Mouse (Mus musculus) intestine, embryonic 14.5 days (tissue): ENCODE results near the gene Slirp. TPM values are rescaled to one million over a fixed set of nuclear protein-coding genes. Genes with fewer than 3 reads are reported as not detected.
A peak's percentile ranks its signal among the peaks of the same experiment; 100 is the strongest.

Source experiments
- ATAC-seq: fragments of 200-750 bp; cut with Nextera tagmentation; replicated peaks from 2 replicates; pipeline ENCODE4 v1.8.0; 2017; ENCODE audit warnings: low read depth, moderate number of reproducible peaks, moderate TSS enrichment, moderate library complexity; ENCODE audit not compliant: low FRiP score, low TSS enrichment
- DNase-seq: peaks from one replicate; pipeline ENCODE4 v3.0.0-alpha.2; 2018; ENCODE audit warnings: low spot score
- H3K27ac ChIP-seq: fragments of 300-500 bp; sonication (generic); 2 replicates; pipeline ENCODE4 v1.5.1; 2014; ENCODE audit warnings: low read depth, mild to moderate bottlenecking, control low read depth
- H3K27me3 ChIP-seq: fragments of 300-500 bp; sonication (generic); replicated peaks from 2 replicates; pipeline ENCODE4 v1.6.1; 2014; ENCODE audit warnings: low read length, control low read depth; ENCODE audit not compliant: control insufficient read depth, insufficient read depth
- H3K36me3 ChIP-seq: fragments of 300-500 bp; sonication (generic); 2 replicates; pipeline ENCODE4 v1.6.1; 2014; ENCODE audit warnings: low read length, control low read depth; ENCODE audit not compliant: control insufficient read depth, insufficient read depth
- H3K4me1 ChIP-seq: fragments of 300-500 bp; sonication (generic); replicated peaks from 2 replicates; pipeline ENCODE4 v1.6.1; 2014; ENCODE audit warnings: low read length, control low read depth, mixed read lengths; ENCODE audit not compliant: control insufficient read depth, insufficient read depth
- H3K4me2 ChIP-seq: fragments of 300-500 bp; sonication (generic); 2 replicates; pipeline ENCODE4 v1.6.1; 2014; ENCODE audit warnings: low read length
- H3K4me3 ChIP-seq: fragments of 300-500 bp; sonication (generic); 2 replicates; pipeline ENCODE4 v1.5.1; 2014; ENCODE audit warnings: low read depth, low read length, control low read depth, mixed read lengths
- H3K9ac ChIP-seq: fragments of 300-500 bp; sonication (generic); 2 replicates; pipeline ENCODE4 v1.6.1; 2014; ENCODE audit warnings: mild to moderate bottlenecking, low read length
- H3K9me3 ChIP-seq: fragments of 300-500 bp; sonication (generic); 2 replicates; pipeline ENCODE4 v1.6.1; 2016; ENCODE audit warnings: low read length, control low read depth; ENCODE audit not compliant: control insufficient read depth
- WGBS: fragments of 180-500 bp; shearing (Covaris S2); extraction: QIAGEN DNeasy Blood & Tissue Kit; methylation state at CpG from one replicate; pipeline ENCODE4 v1.1.7; 2014; 5-methylcytosine and 5-hydroxymethylcytosine counted together
- polyA plus RNA-seq: library from polyadenylated mRNA; unstranded; fragments of >200 nt; fragmentation: Nextera tagmentation; extraction: Ambion mirVana; gene quantifications from 2 replicates; pipeline ENCODE4 v1.2.1, GENCODE M21; 2014

Gene Slirp
- 286 and 300 TPM in 2 replicates for polyA plus RNA-seq

DNA sequence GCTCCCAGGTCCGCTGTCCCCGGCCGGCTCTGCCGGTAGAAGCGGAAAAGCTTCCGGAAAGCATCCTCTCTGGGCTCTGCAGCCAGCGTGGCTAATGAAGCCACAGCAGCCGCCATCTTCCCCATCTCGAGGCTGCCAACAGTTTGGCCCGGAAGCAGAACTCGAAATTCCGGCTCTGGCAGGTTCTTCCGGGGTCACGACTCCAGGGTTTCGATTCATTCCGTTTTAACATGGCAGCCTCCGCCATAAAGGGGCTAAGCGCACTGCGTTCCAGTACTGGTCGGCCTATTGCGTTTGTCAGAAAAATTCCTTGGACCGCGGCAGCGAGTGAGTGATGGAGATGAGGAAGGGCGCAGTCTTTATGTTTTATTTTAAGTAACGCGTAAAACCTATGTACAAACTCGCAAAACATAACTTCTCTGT lies at the start of gene Slirp, which contains the start of gene Alkbh1:
Slirp (plus strand) TSS at position 197 of the 423 bp plus-strand sequence.
Alkbh1 (minus strand) TSS at position 318 of the 423 bp plus-strand sequence.
- peak within 1 kb of the TSS; percentile 88 for H3K27ac ChIP-seq
- DNase-seq = peak; percentile 94
- peak within 1 kb of the TSS; percentile 99 for H3K4me3 ChIP-seq
- ATAC-seq = peak; percentile 94
- under 1% methylated on average over 28 of the region's 28 CpGs for WGBS
- H3K4me1 ChIP-seq = peaks cover 8% of the 10 kb centered on the region; the same call in 1 of the 2 replicates
- peaks cover 55% of the 10 kb centered on the region for H3K36me3 ChIP-seq
- H3K4me2 ChIP-seq = peak within 1 kb of the TSS; percentile 93
- H3K9ac ChIP-seq = peak within 1 kb of the TSS; percentile 99
- H3K9me3 ChIP-seq = no peaks in the 10 kb centered on the region
- no peaks in the 10 kb centered on the region for H3K27me3 ChIP-seq

DNA sequence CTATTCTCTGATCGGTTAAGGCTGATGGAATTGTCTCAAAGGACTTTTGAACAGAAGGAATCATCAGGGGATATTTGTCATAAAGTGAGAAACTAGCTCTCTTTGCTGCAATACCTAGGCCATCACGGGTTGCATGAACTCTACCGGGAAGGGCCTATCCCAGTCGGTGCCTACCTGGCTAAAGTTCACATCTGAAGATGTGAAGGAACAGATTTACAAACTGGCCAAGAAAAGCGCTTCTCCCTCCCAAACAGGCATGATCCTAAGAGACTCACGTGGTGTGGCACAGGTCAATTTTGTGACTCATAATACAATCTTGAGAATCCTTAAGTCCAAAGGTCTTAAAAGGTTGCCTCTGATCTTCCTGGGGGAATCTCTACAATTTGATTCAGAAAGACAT lies 49.4 kb upstream of the Slirp start:
- no peak overlapping the region for H3K4me3 ChIP-seq
- H3K4me1 ChIP-seq = no peaks in the 10 kb centered on the region
- 83% methylated on average over 6 of the region's 6 CpGs for WGBS
- no peak overlapping the region for H3K27ac ChIP-seq
- no peak for ATAC-seq
- H3K27me3 ChIP-seq = no peaks in the 10 kb centered on the region
- no peaks in the 10 kb centered on the region for H3K9me3 ChIP-seq
- no peak overlapping the region for H3K9ac ChIP-seq
- DNase-seq = no peak
- no peak overlapping the region for H3K4me2 ChIP-seq
- H3K36me3 ChIP-seq = no peaks in the 10 kb centered on the region

DNA sequence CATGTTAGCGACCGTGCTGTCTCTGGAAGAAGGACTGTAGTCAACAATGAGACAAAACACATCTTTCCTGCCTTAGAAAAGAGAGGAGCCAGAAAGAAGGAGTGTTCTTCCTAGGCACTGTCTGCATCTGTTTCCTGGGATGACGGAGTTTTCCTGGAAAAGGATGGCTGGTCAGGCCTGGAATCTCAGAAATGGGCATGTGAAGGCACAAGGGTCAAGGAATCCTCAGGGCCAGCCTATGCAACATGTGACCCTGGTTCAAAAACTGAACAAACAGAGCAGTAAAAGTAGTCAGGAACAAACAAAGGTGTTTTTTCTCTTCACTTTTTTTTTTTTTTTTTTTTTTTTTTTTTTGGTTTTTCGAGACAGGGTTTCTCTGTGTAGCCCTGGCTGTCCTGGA lies 46.6 kb upstream of the Slirp start:
- Histone ChIP-seq H3K9ac (no peak overlapping the region), H3K4me2 (no peak overlapping the region), H3K27me3 (no peaks in the 10 kb centered on the region), H3K4me3 (no peak overlapping the region), H3K9me3 (no peaks in the 10 kb centered on the region), H3K36me3 (no peaks in the 10 kb centered on the region), H3K4me1 (no peaks in the 10 kb centered on the region), H3K27ac (no peak overlapping the region)
- WGBS = 86% methylated on average over 4 of the region's 4 CpGs
- ATAC-seq (no peak), DNase-seq (no peak)

DNA sequence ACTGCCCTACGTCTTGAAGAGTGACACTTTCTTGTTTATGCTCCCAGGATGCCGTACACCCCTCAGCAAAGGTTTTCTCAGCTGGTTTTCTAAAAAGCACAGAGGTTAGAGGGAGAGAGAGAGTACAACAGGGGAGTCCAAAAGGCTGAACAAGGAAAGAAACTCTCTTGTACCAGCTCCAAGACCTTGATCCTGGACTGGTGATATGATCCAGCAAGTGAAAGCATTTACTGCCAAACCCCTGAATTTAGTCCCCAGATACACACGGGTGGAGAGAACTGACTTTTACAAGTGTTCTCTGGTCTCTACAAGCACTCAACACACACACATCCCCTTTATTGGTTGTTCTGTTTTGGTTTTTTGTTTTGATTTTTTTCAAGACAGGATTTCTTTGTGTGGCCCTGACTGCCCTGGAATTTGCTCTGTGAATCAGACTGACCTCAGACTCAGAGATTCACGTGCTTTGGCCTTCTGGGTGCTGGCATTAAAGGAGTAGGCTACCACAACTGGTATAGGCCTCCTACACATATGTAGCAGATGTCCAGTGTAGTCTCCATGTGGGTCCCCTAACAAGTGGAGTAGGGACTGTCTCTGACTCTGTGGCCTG lies 45.8 kb upstream of the Slirp start:
- H3K4me1 ChIP-seq = no peaks in the 10 kb centered on the region
- H3K27me3 ChIP-seq = no peaks in the 10 kb centered on the region
- no peak overlapping the region for H3K4me2 ChIP-seq
- no peaks in the 10 kb centered on the region for H3K9me3 ChIP-seq
- H3K9ac ChIP-seq = no peak overlapping the region
- DNase-seq (no peak), ATAC-seq (no peak)
- 61% methylated on average over 4 of the region's 4 CpGs for WGBS
- H3K27ac ChIP-seq = no peak overlapping the region
- H3K4me3 ChIP-seq = no peak overlapping the region
- no peaks in the 10 kb centered on the region for H3K36me3 ChIP-seq

DNA sequence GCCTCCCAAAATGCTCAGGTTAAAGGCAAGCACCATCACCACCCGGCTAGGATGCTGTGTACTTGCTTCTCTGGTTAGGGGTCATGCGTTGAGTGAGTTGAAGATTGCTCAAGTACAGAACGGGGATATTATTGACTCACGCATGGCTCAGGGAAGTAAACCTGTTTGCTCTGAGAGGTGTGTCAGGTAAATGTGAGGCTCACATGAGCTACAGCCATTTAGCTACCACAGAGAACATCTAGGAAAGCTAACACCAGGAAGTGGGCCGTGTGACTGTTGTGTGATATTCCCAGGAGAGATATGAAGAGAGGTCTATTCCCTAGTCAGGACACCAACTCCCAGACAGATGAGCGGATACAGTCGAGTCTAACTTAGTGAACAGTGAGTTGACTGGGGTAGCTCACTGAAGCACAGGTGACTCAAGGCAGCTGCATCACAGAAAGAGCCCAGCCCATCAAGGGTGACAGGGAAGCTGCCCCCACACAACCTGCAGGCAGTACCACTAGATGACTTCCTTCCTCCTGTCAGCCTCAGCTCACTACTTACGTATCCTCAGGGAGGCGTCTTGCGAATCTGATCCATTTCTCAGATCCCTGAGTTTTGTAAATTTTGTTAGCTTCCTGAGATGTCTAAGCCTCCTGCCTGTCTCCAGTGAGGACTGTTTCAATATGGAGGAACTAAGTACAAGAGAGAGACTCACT lies 44.4 kb upstream of the Slirp start:
- Histone ChIP-seq H3K4me3 (no peak overlapping the region), H3K27ac (no peak overlapping the region), H3K4me1 (no peaks in the 10 kb centered on the region), H3K4me2 (no peak overlapping the region), H3K9ac (no peak overlapping the region), H3K9me3 (no peaks in the 10 kb centered on the region), H3K36me3 (no peaks in the 10 kb centered on the region), H3K27me3 (no peaks in the 10 kb centered on the region)
- ATAC-seq (peak; percentile 58; the same call in 1 of the 2 replicates), DNase-seq (no peak)
- 79% methylated on average over 10 of the region's 10 CpGs for WGBS

DNA sequence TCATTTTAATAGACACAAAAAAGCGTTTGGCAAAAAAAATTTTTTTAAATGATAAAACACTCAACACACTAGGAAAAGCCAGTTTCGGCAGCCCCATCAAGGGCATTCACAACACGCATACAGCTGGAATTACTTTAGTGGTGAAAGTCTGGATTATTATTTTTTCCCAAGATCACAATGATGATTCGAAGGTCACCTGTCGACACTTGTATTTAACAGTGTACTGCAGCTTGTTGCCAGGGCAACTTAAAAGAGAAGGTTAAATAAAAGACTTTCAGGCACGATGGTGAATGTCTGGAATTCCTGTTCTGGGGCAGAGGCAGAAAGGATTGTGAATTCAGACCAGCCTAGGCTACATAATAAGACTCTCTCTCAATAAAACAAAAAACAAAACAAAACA lies 41.8 kb upstream of the Slirp start:
- Histone ChIP-seq H3K36me3 (no peaks in the 10 kb centered on the region), H3K27ac (no peak overlapping the region), H3K27me3 (no peaks in the 10 kb centered on the region), H3K9me3 (no peaks in the 10 kb centered on the region), H3K4me1 (no peaks in the 10 kb centered on the region), H3K4me2 (no peak overlapping the region), H3K9ac (no peak overlapping the region), H3K4me3 (no peak overlapping the region)
- 57% methylated on average over 6 of the region's 6 CpGs for WGBS
- ATAC-seq (no peak), DNase-seq (no peak)

DNA sequence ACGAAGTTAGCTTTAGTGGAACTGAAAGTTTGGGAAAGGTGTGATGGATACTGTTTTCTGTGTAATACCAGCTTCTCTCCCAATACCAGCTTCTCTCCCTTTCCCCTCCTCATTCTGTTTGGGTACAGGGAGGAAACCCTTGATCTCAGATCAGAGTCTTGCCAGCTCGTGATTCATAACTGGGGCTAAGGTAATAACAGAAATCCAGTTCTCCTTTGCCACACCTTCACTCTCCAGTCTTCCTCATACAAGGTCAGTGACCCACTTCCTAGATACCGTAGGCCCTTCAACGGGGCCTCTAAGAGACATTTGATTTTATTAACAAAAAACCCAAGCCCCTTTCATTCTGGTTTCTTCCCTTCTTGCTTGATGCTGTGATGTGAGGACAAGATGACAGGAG lies 38.5 kb upstream of the Slirp start:
- Histone ChIP-seq H3K4me3 (no peak overlapping the region), H3K4me2 (no peak overlapping the region), H3K27ac (no peak overlapping the region), H3K4me1 (no peaks in the 10 kb centered on the region; the same call in 1 of the 2 replicates), H3K9me3 (no peaks in the 10 kb centered on the region), H3K27me3 (no peaks in the 10 kb centered on the region), H3K9ac (no peak overlapping the region), H3K36me3 (no peaks in the 10 kb centered on the region)
- no peak for DNase-seq
- no peak for ATAC-seq
- 86% methylated on average over 4 of the region's 4 CpGs for whole genome bisulfite sequencing

DNA sequence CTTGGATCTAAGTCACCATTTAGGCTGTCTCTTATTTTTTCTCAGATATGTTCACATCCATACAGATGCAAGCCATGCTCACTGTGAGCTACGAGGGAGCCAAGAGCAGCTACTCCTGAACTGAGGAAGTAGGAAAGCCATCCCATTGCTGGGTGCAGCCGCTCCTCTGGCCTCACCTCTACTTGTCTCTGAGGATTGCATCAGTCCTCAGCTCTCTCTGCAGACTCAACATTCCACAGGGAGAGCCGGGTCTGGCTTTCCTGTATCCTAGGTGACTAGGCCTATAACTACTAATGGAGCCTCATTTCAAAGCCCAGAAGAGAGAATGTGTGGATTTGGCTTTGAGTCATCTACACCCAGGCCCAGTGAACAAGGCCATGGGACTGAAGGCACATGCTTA lies 38.0 kb upstream of the Slirp start:
- H3K27ac ChIP-seq = no peak overlapping the region
- H3K36me3 ChIP-seq = no peaks in the 10 kb centered on the region
- H3K9me3 ChIP-seq = no peaks in the 10 kb centered on the region
- no peaks in the 10 kb centered on the region for H3K27me3 ChIP-seq
- 70% methylated on average over 3 of the region's 3 CpGs for WGBS
- no peak overlapping the region for H3K4me3 ChIP-seq
- DNase-seq (no peak), ATAC-seq (no peak)
- H3K4me2 ChIP-seq = no peak overlapping the region
- H3K4me1 ChIP-seq = no peaks in the 10 kb centered on the region; the same call in 1 of the 2 replicates
- H3K9ac ChIP-seq = no peak overlapping the region
